Mouse (Mus musculus) spleen, postnatal 14 days (tissue): ENCODE results near the gene Srrm4.
"Not testable (repeated sequence)": the region's sequence is repeated elsewhere in the genome, so short reads cannot be mapped to it uniquely, and the experiment has no call there.

ENCODE experiments used
- DNase-seq, 2 experiments: peaks; one replicate each; pipeline ENCODE4 v3.0.0; 2021 to 2022; ENCODE audit warnings: low spot score in 2 of 2

Srrm4 gene

DNA sequence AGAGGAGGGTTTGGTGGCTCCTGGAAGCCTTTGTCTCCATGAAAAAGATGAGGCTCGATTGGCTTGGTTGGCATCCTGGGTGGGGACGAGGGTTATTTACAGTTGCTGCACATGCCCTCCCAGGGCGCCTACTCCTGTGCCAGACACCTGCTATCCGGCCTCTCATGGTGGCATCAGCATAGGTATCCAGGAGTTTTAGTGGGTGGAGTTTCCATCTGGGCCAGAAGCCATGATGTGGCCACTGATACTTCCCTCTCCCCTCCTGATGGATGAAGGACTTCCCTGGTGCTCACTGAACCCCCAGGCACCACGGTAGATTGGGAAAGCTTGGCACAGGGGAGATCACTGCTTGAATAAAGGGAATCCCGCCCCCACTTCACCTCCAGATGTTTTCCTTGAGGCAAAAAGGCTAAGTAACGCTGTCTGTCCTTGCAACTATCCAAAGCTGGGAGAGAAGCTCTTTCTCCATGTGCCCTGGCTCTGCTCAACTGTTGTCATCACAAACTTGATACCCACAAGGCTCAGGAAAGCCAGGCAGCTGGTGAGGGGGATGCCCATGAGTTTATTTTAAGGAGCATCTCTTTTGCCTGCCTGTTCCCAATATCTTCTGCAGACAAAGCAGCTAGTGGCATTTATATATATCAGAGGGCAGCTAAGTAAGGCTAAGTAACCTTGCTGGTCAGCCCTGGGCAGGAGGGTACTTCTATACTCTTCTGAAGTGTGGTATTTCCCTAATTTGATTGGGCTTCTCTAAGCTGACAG is 148.7 kb downstream of the Srrm4 start:
- DNase-seq, result no peak

DNA sequence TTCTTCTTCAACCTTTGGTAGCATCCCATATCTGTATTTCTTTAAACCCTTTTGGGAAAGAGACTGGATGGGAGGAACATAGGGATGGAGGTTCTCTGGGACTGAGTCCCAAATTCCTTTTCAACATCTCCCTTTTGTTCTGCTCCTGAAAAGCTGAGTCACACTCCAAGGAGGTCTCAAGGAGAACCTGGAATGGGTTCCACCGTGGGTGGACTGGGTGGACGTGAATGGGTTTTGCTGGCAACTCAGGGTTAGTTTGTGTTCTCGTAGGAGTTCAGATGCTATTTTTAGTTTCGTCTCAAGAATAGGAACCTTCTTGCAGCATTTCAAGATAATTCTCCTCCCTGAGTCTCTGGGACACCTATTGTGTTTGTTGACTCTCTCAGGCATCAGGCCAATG is 151.4 kb downstream of the Srrm4 start:
- DNase-seq, result no peak

DNA sequence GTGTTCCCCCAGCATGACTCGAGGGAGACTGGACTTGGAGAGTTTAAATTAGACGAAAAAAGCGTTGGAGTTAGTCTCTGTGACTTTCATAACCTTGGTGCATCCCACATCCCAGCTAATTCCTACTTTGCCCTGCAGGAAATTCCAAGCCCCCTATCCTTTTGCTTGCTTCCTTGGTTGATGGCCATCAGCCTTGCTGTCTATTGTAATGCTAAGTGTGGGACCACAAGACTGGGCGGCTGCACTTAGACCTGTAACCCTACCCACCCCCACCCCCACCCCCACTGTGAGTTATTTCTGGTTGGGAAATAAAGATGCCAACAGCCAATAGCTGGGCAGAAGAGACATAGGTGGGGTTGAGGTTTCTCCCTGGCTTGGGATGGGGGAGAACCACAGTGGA is 153.3 kb downstream of the Srrm4 start:
- no peak for DNase-seq

DNA sequence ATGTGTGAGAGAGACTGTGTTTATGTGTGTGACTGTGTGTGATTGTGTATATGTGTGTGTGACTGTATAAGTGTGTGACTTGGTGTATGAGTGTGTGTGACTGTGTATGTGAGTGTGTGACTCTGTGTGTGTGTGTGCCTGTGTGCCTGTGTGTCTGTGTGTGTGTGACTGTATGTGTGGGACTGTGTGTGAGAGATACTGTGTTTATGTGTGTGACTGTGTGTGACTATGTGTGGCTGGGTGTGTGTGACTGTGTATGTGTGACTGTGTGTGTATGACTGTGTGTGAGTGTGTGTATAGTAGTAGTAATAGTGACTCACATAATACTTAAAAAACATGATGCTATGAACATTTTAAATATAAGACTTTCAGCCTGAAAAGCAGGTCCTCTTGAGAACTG is 155.5 kb downstream of the Srrm4 start:
- DNase-seq, result no peak

- no peak for DNase-seq
Measured at GRCm38 (mm10) chr5:116434976-116435850, 156.4 kb downstream of the Srrm4 start.

- no peak for DNase-seq
Measured at GRCm38 (mm10) chr5:116432871-116433270, 158.7 kb downstream of the Srrm4 start.

- DNase-seq, result no peak
Measured at GRCm38 (mm10) chr5:116426701-116427100, 164.9 kb downstream of the Srrm4 start.

GRCm38 (mm10) chr5:116425709-116426108 is 165.9 kb downstream of the Srrm4 start:
- DNase-seq, result not testable (repeated sequence)

- DNase-seq, result no peak
Measured at GRCm38 (mm10) chr5:116425273-116425672, 166.3 kb downstream of the Srrm4 start.

GRCm38 (mm10) chr5:116423746-116424145 is 167.9 kb downstream of the Srrm4 start:
- DNase-seq, result no peak

GRCm38 (mm10) chr5:116422699-116423201 is 168.9 kb downstream of the Srrm4 start, which contains the start of gene Hspb8:
Gene Hspb8 (minus strand): TSS chr5:116422864.
- no peak for DNase-seq

DNA sequence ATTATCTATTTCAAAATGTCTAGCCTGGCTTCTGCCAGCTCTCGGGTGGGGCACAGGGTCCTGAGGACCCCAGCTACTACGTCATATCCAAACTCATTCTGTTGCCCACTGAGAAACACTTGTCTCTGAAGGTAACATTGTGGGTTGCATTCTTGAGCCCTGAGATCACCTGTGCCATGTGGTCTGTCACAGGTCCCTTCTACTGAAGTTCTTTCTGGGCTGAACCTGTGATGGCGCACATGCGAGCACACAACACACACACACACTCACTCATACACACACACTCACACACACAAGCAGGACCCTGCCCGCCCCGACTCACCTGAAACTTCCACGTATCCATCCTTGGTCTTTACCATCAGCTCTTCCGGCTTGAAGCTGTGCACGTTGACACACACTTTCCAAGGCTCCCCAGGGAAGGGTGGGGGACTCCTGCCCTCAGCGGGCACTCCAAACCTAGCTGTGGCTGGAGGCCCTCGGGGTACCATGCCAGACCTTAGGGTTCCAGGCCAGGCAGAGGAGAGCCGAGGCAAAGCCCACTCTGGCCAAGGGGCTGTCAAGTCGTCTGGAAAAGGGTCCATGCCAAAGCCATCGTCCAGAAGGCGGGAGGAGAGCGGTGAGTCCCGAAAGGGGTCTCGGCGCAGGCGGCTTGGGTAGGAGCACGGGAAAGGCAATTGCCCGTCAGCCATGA is 169.7 kb downstream of the Srrm4 start:
- no peak for DNase-seq

DNA sequence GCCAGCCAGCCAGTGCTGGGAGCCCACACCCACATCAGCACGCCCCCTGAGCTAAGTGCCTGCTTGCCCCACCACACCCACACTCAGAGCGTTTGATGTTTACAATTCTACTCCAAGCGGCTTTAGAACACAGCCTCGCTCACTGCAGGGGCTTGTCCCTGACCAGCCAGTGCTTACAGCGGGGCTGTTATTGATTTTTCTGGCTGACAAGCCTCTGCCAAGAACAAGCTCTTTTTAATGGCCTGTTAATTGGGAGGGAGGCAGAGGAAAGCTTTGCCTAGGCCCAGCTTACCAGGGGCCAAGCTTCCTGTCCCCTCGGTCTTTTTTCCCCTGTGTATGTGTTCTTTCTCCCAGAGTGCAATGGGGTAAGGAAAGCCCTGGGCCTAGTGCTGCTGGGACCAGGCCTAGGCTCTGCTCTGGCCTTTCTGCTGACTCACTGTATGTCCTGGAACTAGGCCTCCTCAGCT is 170.8 kb downstream of the Srrm4 start:
- DNase-seq, result no peak

DNA sequence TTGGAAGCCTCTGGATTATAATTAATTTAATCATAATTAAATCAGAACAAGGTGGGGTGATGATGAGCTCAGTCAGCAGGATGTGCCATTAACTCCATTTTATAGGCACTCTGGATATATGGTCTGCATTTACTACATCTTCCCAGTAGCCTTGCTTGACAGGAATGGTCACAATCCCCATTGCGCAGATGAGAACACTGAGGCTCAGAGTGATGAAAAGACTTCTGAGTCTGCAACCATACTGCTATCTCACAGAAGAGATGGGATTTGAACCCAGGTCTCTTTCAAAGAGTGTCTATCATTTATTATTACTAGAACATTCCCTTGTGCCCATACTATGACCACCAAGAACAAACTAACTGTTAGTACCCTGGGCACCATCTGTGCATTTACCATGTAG is 171.4 kb downstream of the Srrm4 start:
- DNase-seq, result no peak

DNA sequence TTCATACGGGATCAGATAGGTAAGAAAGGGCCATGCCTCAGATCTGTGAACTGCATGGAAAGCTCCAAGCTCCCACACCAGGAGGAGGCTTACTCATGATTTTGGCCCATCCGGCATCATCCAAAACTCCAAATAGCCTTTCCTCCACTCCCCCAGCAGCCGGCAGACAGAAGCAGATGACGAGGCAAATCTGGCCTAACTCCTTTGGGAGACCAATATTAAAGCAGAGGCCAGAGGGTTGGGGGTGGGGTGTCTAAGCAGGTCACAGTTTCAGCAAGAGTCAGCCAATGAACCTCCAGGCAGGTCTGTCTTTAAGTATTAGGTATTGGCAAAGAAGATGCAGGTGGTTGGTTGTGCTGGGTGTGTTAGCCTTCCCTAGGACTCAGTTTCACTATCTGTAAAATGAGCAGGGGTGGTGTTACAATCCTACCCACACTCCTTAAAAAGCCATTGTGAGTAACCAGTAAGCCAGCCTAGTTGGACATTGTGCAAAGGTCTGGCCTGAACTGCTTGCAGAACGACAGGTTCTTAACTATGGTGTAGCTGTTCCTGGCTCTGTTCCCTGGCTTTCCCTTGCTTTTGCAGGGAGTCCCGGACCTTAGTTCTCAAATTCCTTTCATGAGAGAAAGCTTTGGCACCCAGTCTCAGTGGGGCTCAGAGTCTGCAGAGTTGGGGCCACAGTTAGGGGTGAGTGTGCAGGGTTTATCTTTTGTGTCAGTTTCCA is 172.1 kb downstream of the Srrm4 start:
- no peak for DNase-seq

GRCm38 (mm10) chr5:116416208-116416607 is 175.4 kb downstream of the Srrm4 start:
- DNase-seq, result no peak

- DNase-seq, result no peak
Measured at GRCm38 (mm10) chr5:116409689-116410590, 181.7 kb downstream of the Srrm4 start.

- no peak for DNase-seq
Measured at GRCm38 (mm10) chr5:116408965-116409364, 182.7 kb downstream of the Srrm4 start.

- DNase-seq, result no peak
Measured at GRCm38 (mm10) chr5:116407936-116408335, 183.7 kb downstream of the Srrm4 start.

GRCm38 (mm10) chr5:116407321-116407720 is 184.3 kb downstream of the Srrm4 start:
- no peak for DNase-seq
